Mouse (Mus musculus): ENCODE measurements around the gene Ifit3.

- no peak for TF ChIP-seq CTCF (IDR thresholded peaks at IDR 0.05; ENCODE audit: extremely low read depth, insufficient read length, insufficient replicate concordance, low read depth, low read length)
- TF ChIP-seq POLR2A (IDR thresholded peaks at IDR 0.05; ENCODE audit: low read depth, low read length), result no peak
Observed at GRCm38 (mm10) chr19:34573650-34574049, 9.7 kb upstream of the Ifit3 start.

All from small intestine, adult 2 months (tissue).